Mouse (Mus musculus) liver, embryonic 16.5 days (tissue): Measurements from ENCODE around the gene Styx. TPM values are rescaled to one million over a fixed set of nuclear protein-coding genes. Genes with fewer than 3 reads are reported as not detected.
"Not testable (repeated sequence)": the region's sequence is repeated elsewhere in the genome, so short reads cannot be mapped to it uniquely, and the experiment has no call there.

ENCODE experiments used
- ATAC-seq: fragments of 200-750 bp; cut with Nextera tagmentation; 2 replicates; pipeline ENCODE4 v1.8.0; 2017; ENCODE audit warnings: low read depth, mild to moderate bottlenecking, moderate number of reproducible peaks, moderate library complexity
- H3K27ac ChIP-seq: fragments of 300-500 bp; sonication (generic); 2 replicates; pipeline ENCODE4 v1.5.1; 2014; ENCODE audit warnings: mild to moderate bottlenecking, low read length
- H3K27me3 ChIP-seq: fragments of 300-500 bp; sonication (generic); 2 replicates; pipeline ENCODE4 v1.6.1; 2014; ENCODE audit warnings: low read depth, low read length, mixed read lengths; ENCODE audit not compliant: control insufficient read depth, insufficient read depth
- H3K36me3 ChIP-seq: fragments of 300-500 bp; sonication (generic); 2 replicates; pipeline ENCODE4 v1.6.1; 2014; ENCODE audit warnings: mild to moderate bottlenecking; ENCODE audit not compliant: control insufficient read depth, insufficient read depth
- H3K4me1 ChIP-seq: fragments of 300-500 bp; sonication (generic); 2 replicates; pipeline ENCODE4 v1.6.1; 2014; ENCODE audit warnings: low read depth, low read length, mixed read lengths; ENCODE audit not compliant: control insufficient read depth
- H3K4me2 ChIP-seq: fragments of 300-500 bp; sonication (generic); 2 replicates; pipeline ENCODE4 v1.6.1; 2014; ENCODE audit warnings: low read depth, low read length, mixed read lengths
- H3K4me3 ChIP-seq: fragments of 300-500 bp; sonication (generic); 2 replicates; pipeline ENCODE4 v1.5.1; 2014; ENCODE audit warnings: low read depth, mild to moderate bottlenecking, low read length
- H3K9ac ChIP-seq: fragments of 300-500 bp; sonication (generic); 2 replicates; pipeline ENCODE4 v1.6.1; 2014; ENCODE audit warnings: low read depth, low read length
- H3K9me3 ChIP-seq: fragments of 300-500 bp; sonication (generic); replicated peaks from 2 replicates; pipeline ENCODE4 v1.6.1; 2016; ENCODE audit warnings: low read length; ENCODE audit not compliant: control insufficient read depth
- WGBS: fragments of 180-500 bp; shearing (Covaris S2); extraction: QIAGEN DNeasy Blood & Tissue Kit; methylation state at CpG from one replicate; pipeline ENCODE4 v1.1.7; 2014; ENCODE audit not compliant: insufficient replicate concordance; 5-methylcytosine and 5-hydroxymethylcytosine counted together
- polyA plus RNA-seq: library from polyadenylated mRNA; unstranded; fragments of >200 nt; fragmentation: Nextera tagmentation; extraction: Ambion mirVana; gene quantifications from 2 replicates; pipeline ENCODE4 v1.2.1, GENCODE M21; 2015

Styx gene
- polyA plus RNA-seq, 1 experiment from 2014 or later = 14.1 TPM

DNA sequence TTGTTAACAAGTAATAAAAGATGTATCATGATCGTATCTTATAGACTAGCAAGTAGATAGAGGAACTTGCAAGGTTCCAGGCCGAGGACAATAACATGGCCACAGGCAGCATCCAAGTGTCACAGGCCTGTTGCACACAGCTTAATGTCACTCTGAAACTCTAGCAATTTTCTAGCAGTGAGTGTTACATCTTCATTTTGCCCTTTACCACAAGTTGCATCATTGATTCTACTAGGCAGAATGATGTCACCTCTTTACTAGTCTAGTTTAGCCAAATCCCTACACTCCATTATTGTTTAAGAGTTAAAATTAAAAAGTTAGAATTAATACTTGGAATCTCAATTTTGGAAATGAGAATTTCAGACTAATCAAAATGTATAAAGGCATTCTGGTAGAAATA lies 34.7 kb downstream of the Styx start:
- no peak for ATAC-seq
- Histone ChIP-seq H3K36me3 (no peaks in the 10 kb centered on the region), H3K4me1 (peaks cover 10% of the 10 kb centered on the region), H3K27ac (no peak overlapping the region), H3K4me3 (no peak overlapping the region), H3K9ac (no peak overlapping the region), H3K27me3 (no peaks in the 10 kb centered on the region), H3K9me3 (no peaks in the 10 kb centered on the region), H3K4me2 (no peak overlapping the region)
- 76% methylated on average over 2 of the region's 2 CpGs for WGBS

DNA sequence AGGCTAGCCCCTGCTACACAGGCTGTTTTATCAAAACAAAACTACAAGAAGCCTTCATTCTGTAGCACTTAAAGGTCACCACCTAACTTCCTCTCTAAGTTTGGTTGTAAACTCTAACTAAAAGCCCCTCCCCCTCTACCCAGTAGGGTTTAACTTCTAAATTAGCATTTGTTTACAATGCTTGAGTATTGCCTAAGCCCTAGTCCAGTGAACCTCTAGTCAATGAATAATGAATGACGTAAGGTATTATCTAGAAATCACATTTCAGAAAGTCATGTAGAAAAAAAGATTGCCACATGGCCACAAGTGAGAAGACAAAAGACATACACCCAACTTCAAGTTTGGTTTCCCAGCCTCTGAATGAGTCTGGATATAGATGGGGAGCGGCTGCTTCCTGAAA lies 36.6 kb downstream of the Styx start:
- peak; percentile 57 for ATAC-seq
- Histone ChIP-seq H3K9ac (no peak overlapping the region), H3K36me3 (no peaks in the 10 kb centered on the region), H3K4me1 (peaks cover 10% of the 10 kb centered on the region), H3K9me3 (no peaks in the 10 kb centered on the region), H3K4me3 (peak overlapping the region; percentile 78), H3K27ac (peak overlapping the region; percentile 84), H3K4me2 (peak overlapping the region; percentile 98), H3K27me3 (no peaks in the 10 kb centered on the region)
- 8% methylated on average over 2 of the region's 2 CpGs for WGBS

DNA sequence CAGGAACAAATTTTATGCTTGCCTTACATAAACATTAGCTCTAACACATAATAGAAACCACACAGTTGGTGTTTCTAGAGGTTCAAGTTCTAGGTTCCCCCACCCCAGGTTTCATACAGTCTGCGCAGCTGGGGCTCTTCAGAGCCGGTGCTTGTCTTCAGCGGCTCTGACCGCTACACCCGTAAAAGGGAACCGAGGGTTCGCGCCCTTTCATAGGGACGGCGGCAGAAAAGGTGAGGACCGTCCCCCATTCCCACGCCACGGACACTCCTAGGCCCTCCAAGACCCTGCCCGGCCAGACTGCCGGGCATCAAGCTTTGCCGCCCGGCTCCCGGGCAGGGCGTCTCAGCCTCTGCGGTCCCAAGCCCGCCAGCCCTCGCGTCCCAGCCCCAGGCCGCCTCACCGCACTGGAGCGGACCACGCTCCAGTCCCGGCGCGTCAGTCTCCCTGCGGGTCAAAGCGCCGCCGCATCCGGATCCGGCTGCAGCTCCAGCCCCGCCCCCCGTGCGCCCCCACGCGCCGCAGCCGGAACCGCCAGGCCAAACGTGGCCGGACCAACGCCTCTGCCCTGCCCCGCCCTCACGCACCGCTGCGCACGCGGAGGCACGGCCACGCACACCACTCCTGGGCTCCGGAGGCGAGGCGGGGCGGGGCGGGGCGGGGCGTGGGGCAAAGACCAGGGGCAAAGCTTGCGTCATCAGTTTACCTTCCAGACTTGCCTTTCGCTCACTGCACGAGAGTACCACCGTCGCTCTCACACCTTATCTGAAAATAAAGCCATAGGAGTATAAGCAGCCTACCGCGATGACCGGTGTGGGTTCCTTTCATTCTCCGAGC lies 37.7 kb downstream of the Styx start:
- H3K27me3 ChIP-seq = no peaks in the 10 kb centered on the region
- H3K4me1 ChIP-seq = peaks cover 10% of the 10 kb centered on the region
- WGBS = under 1% methylated on average over 55 of the region's 71 CpGs
- H3K27ac ChIP-seq = peak overlapping the region; percentile 84
- peak overlapping the region; percentile 98 for H3K4me2 ChIP-seq
- no peaks in the 10 kb centered on the region for H3K36me3 ChIP-seq
- peak overlapping the region; percentile 78 for H3K4me3 ChIP-seq
- H3K9ac ChIP-seq = peak overlapping the region; percentile 81
- H3K9me3 ChIP-seq = no peaks in the 10 kb centered on the region
- peak; percentile 95 for ATAC-seq

DNA sequence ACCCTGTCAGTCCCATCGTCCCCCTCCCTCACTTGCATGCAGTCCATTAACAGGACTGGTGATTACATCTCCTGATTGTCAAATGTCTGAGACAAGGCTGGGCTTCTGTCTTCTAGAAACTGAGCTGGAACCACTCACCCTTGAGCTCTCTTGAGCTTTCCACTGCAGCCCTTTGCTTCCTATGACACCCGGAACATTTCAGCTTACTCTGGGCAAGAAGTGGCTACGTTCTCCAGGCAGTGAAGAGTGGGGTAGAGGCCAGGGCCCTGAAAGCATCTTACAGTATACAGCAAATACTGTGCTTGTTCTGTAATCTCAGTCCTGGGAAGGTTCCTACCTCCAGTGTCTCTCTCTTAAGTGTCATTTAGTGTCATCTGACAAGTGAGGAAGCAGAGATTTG lies 38.3 kb downstream of the Styx start:
- H3K4me3 ChIP-seq = peak overlapping the region; percentile 78
- no peak for ATAC-seq
- no peaks in the 10 kb centered on the region for H3K9me3 ChIP-seq
- no peaks in the 10 kb centered on the region for H3K27me3 ChIP-seq
- peak overlapping the region; percentile 98 for H3K4me2 ChIP-seq
- H3K27ac ChIP-seq = peak overlapping the region; percentile 84
- no peaks in the 10 kb centered on the region for H3K36me3 ChIP-seq
- 17% methylated on average over 3 of the region's 3 CpGs for WGBS
- H3K9ac ChIP-seq = peak overlapping the region; percentile 81
- H3K4me1 ChIP-seq = peaks cover 10% of the 10 kb centered on the region

DNA sequence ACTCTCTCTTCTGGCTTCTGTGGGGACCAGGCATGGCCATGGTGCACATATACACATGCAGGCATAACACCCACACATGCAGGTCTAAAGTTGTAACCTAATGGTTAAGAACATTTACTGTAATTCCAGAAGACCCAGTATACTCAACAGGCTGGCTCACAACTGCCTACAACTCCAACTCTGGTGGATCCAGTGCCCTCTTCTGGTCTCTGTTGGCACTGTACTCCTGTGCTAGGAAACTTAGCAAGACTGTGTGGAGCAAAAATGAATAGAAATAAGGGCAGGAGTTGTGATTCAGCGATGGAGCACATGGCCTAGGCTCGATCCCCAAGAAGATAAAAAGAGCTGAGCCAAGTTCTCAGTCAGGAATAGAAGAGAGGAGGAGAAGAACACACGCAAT lies 48.9 kb downstream of the Styx start:
- ATAC-seq = no peak
- H3K9me3 ChIP-seq = no peaks in the 10 kb centered on the region
- WGBS = 35% methylated on average over 3 of the region's 3 CpGs
- H3K27ac ChIP-seq = no peak overlapping the region
- H3K27me3 ChIP-seq = no peaks in the 10 kb centered on the region
- no peak overlapping the region for H3K9ac ChIP-seq
- H3K36me3 ChIP-seq = no peaks in the 10 kb centered on the region
- H3K4me3 ChIP-seq = no peak overlapping the region
- H3K4me2 ChIP-seq = no peak overlapping the region
- no peaks in the 10 kb centered on the region for H3K4me1 ChIP-seq

DNA sequence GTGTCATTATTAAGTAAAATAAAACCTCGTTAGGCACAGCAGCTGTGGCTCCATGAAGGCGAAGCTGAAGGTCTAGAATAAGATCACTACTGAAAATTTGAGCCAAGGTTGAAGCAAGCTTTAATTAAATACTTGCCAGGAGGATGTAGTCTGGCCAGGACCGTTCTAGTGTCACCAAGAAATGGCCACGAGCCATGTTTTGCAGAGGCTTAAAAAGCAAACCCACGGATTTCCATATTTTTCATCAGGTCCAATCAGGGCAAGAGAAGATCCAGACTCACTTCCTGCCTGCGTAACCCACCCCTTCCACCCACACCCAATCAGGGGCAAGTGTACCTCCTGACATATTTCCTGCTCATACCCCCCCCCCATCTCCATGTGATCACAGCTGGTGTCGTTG lies 52.8 kb downstream of the Styx start:
- Histone ChIP-seq H3K27ac (no peak overlapping the region), H3K4me3 (no peak overlapping the region), H3K4me1 (no peaks in the 10 kb centered on the region), H3K9ac (no peak overlapping the region), H3K9me3 (no peaks in the 10 kb centered on the region), H3K36me3 (no peaks in the 10 kb centered on the region), H3K4me2 (no peak overlapping the region), H3K27me3 (no peaks in the 10 kb centered on the region)
- ATAC-seq = no peak
- whole genome bisulfite sequencing = 57% methylated on average over 7 of the region's 7 CpGs

DNA sequence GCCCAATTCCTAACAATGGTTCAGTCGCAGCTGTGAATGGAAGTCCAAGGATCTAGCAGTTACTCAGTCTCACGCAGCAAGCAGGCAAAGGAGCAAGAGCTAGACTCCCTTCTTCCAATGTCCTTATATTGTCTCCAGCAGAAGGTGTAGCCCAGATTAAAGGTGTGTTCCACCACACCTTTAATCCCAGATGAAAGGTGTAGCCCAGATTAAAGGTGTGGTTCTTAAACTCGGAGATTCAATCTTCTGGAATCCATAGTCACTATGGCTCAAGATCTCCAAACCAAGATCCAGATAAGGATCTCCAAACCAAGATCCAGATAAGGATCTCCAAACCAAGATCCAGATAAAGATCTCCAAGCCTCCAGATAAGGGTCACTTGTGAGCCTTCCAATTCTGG lies 53.9 kb downstream of the Styx start, which contains the start of gene Gnpnat1:
Gene Gnpnat1 (minus strand): TSS at position 101 of the 400 bp plus-strand sequence.
- H3K4me1 ChIP-seq, H3K27me3 ChIP-seq, H3K4me2 ChIP-seq, ATAC-seq, H3K36me3 ChIP-seq, H3K4me3 ChIP-seq, H3K9ac ChIP-seq, H3K9me3 ChIP-seq, H3K27ac ChIP-seq: not testable (repeated sequence)
- 56% methylated on average over 1 of the region's 3 CpGs for WGBS

DNA sequence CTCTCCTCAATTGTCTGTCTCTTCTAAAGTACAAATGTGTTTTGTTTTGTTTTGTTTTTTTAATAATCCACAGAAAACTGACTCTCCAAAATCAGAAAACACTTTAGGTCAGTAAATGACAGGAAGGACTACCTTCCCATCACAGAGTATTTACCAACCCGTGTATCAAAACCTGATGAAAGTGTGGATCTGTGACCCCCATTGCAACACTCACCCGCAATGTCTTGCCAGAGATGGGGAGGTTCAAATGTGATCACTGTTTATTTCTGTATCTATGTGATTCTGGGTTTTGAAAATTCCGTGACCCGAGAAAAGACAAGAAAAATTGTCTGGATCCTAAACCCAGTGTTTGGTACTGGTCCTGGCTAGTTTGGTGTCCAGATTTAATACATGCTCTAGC lies 65.4 kb downstream of the Styx start:
- Histone ChIP-seq H3K9me3 (no peaks in the 10 kb centered on the region), H3K4me1 (no peaks in the 10 kb centered on the region), H3K4me2 (no peak overlapping the region), H3K4me3 (no peak overlapping the region), H3K9ac (no peak overlapping the region), H3K27me3 (no peaks in the 10 kb centered on the region), H3K36me3 (no peaks in the 10 kb centered on the region), H3K27ac (no peak overlapping the region)
- WGBS = 58% methylated on average over 4 of the region's 4 CpGs
- no peak for ATAC-seq

DNA sequence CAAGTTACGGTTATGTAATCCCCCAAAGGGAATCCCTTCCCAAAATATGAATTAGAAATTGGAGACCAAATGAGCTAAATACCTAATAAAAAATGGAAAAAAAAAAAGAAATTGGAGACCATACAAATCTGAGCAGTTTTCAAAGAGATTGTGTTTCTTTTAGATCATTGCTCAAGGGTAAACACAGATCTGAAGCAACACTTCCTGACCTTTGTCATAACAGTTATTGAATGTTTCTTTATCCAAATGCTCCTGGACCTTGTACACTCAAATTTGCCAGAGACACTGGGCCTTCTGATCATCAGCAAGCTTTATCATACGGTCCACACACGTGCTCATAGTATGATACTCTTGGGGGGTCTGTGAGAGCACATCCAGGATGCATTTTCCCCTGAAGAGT lies 67.7 kb downstream of the Styx start:
- no peaks in the 10 kb centered on the region for H3K27me3 ChIP-seq
- no peak overlapping the region for H3K4me3 ChIP-seq
- ATAC-seq = peak; percentile 62
- H3K9ac ChIP-seq = no peak overlapping the region
- no peak overlapping the region for H3K27ac ChIP-seq
- WGBS = 61% methylated on average over 3 of the region's 3 CpGs
- no peaks in the 10 kb centered on the region for H3K36me3 ChIP-seq
- no peak overlapping the region for H3K4me2 ChIP-seq
- H3K4me1 ChIP-seq = no peaks in the 10 kb centered on the region
- H3K9me3 ChIP-seq = no peaks in the 10 kb centered on the region
